11 mouse cellular contexts compared by ENCODE assay signal in the genomic region with DNA sequence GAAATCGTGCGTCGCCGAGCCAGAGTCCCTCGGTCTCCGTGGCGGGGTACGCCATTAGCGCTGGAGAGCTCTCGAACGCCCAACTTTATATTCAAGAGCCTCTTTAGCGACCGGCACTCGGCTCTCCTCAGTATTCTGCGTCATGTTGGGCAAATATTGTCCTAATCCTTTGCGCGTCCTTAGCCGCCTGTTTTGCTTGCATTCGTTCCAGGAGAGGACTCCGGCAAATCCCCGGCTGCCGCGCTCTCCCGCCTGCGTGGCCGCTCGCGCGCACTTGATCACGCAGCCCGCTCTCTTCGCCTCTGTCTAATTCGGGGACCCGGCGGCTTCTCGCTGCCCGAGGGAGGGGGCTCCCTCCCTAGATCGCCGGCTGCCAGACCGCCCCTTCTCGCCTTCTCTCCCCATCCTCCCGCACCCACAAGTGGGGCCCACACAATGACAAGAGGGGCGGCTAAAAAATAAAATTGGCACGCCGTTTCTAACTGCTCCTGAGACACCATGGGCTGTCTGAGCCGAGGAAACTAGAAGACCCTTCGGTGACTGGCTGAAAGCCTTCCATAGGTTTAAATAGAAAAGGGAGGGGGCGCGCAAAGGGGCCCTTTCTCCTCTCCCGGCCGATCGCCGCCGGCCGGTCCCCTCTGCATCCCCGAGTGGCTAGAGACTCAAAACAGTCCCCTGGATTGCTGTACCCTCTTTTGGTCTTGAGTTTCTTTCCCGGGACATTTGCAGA. TPM values are rescaled to one million over a fixed set of nuclear protein-coding genes. Genes with fewer than 3 reads are reported as not detected.
DNase-seq lines count a peak whose midpoint lies in the region; ATAC-seq and TF ChIP-seq lines count a peak whose summit lies in the region.
"Had no signal": no experiment of that assay in that cellular context is flagged by ENCODE, and none has a peak within 500 bp of the region (broad histone marks: within the 10 kb centered on the region; RNA-seq: fewer than 3 reads in every experiment).

No protein-coding gene starts in this region.

- H3K27ac ChIP-seq in embryonic facial prominence, embryonic 15.5 days (replicated peaks) = 0 out of 2 replicates have a peak overlapping the region, but pooled peaks have one; percentile 69
- no peak overlapping the region for H3K27ac ChIP-seq in limb, embryonic 12.5 days
- H3K27ac ChIP-seq in midbrain, embryonic 12.5 days (replicated peaks) = peak overlapping the region; percentile 91

- H3K36me3 ChIP-seq in E14TG2a.4 (ENCODE audit: insufficient read depth, low read length) = no peaks in the 10 kb centered on the region
- H3K36me3 ChIP-seq in embryonic facial prominence, embryonic 15.5 days = no peaks in the 10 kb centered on the region
- H3K36me3 ChIP-seq in limb, embryonic 12.5 days = no peaks in the 10 kb centered on the region
- H3K36me3 ChIP-seq in midbrain, embryonic 12.5 days = 0 out of 2 replicates have a peak, but pooled peaks cover 6% of the 10 kb centered on the region

- TF ChIP-seq CTCF in E14TG2a.4 (conservative IDR thresholded peaks at IDR 0.05; ENCODE audit: low read length) = no peak

- peak overlapping the region; percentile 67 for H3K4me3 ChIP-seq in E14TG2a.4 (replicated peaks; ENCODE audit: low read length)
- peak overlapping the region; percentile 46 for H3K4me3 ChIP-seq in embryonic facial prominence, embryonic 15.5 days (replicated peaks)
- peak overlapping the region; percentile 17 for H3K4me3 ChIP-seq in limb, embryonic 12.5 days (replicated peaks)
- H3K4me3 ChIP-seq in midbrain, embryonic 12.5 days = peak overlapping the region; percentile 54

- H3K9ac ChIP-seq in embryonic facial prominence, embryonic 15.5 days = no peak overlapping the region
- H3K9ac ChIP-seq in limb, embryonic 12.5 days (replicated peaks) = 0 out of 2 replicates have a peak overlapping the region, but pooled peaks have one; percentile 23
- peak overlapping the region; percentile 84 for H3K9ac ChIP-seq in midbrain, embryonic 12.5 days (replicated peaks)

- H3K4me1 ChIP-seq in E14TG2a.4 (replicated peaks; ENCODE audit: low read depth, low read length) = peaks cover 84% of the 10 kb centered on the region
- peaks cover 41% of the 10 kb centered on the region for H3K4me1 ChIP-seq in embryonic facial prominence, embryonic 15.5 days
- H3K4me1 ChIP-seq in limb, embryonic 12.5 days (replicated peaks) = peaks cover 23% of the 10 kb centered on the region
- peaks cover 64% of the 10 kb centered on the region for H3K4me1 ChIP-seq in midbrain, embryonic 12.5 days

- peaks cover 98% of the 10 kb centered on the region for H3K27me3 ChIP-seq in E14TG2a.4 (ENCODE audit: insufficient read depth, low read length)
- peaks cover 99% of the 10 kb centered on the region for H3K27me3 ChIP-seq in embryonic facial prominence, embryonic 15.5 days
- H3K27me3 ChIP-seq in limb, embryonic 12.5 days = peaks cover 100% of the 10 kb centered on the region
- H3K27me3 ChIP-seq in midbrain, embryonic 12.5 days = peaks cover 96% of the 10 kb centered on the region

- H3K9me3 ChIP-seq in E14TG2a.4 (ENCODE audit: low read length) = no peaks in the 10 kb centered on the region
- H3K9me3 ChIP-seq in embryonic facial prominence, embryonic 15.5 days (replicated peaks) = no peaks in the 10 kb centered on the region
- no peaks in the 10 kb centered on the region for H3K9me3 ChIP-seq in limb, embryonic 12.5 days
- H3K9me3 ChIP-seq in midbrain, embryonic 12.5 days = no peaks in the 10 kb centered on the region

- peak overlapping the region; percentile 47 for H3K4me2 ChIP-seq in embryonic facial prominence, embryonic 15.5 days (replicated peaks)
- H3K4me2 ChIP-seq in limb, embryonic 12.5 days = peak overlapping the region; percentile 25; the same call in 1 of the 2 replicates
- peak overlapping the region; percentile 61 for H3K4me2 ChIP-seq in midbrain, embryonic 12.5 days (replicated peaks)

- under 1% methylated on average over 57 of the region's 57 CpGs for WGBS in embryonic facial prominence, embryonic 15.5 days
- under 1% methylated on average over 57 of the region's 57 CpGs for WGBS in limb, embryonic 12.5 days
- WGBS in midbrain, embryonic 12.5 days = under 1% methylated on average over 57 of the region's 57 CpGs

- no peak for DNase-seq in adrenal gland, adult (ENCODE audit: inconsistent age in 2 of 2, low spot score in 1 of 2)
- no peak for DNase-seq in layer of hippocampus, adult 11-12 months (ENCODE audit: low spot score)
- DNase-seq in MN1 (ENCODE audit: low spot score) = no peak
- no peak for DNase-seq in layer of hippocampus, postnatal 36 days

- no peak for ATAC-seq in embryonic facial prominence, embryonic 15.5 days (ENCODE audit: insufficient number of reproducible peaks, low FRiP score, low TSS enrichment, low read depth)
- ATAC-seq in limb, embryonic 12.5 days (ENCODE audit: insufficient number of reproducible peaks, insufficient read depth, low FRiP score, low TSS enrichment, low read depth) = no peak
- ATAC-seq in midbrain, embryonic 12.5 days (ENCODE audit: low FRiP score, low read depth) = no peak

RNA-seq across cellular contexts. Expression of a gene that starts 1.7 kb away (rescaled TPM):
- polyA plus RNA-seq in embryonic facial prominence, embryonic 15.5 days (2015; fragmentation: Nextera tagmentation; extraction: Ambion mirVana) = 1.7 and 2.6 TPM in 2 replicates
- polyA plus RNA-seq in limb, embryonic 12.5 days (2016; fragmentation: Nextera tagmentation; extraction: Ambion mirVana) = 0.40 and 0.45 TPM in 2 replicates
- 4.4 and 5.7 TPM in 2 replicates for polyA plus RNA-seq in midbrain, embryonic 12.5 days (2016; fragmentation: Nextera tagmentation; extraction: Ambion mirVana)
- total RNA-seq in layer of hippocampus, postnatal 36 days (2021) = under 1 TPM in 1 of 2 experiments, not detected in 1; 0.05 TPM
- total RNA-seq: CH12.LX; megakaryocyte, adult 5-6 weeks had no signal
- polyA plus RNA-seq: cortical plate, adult 2 months had no signal

Comparison
In these comparisons a context has a peak if more than half of its experiments do, and no peak if none do; other contexts are left out.
1. H3K4me3 ChIP-seq: peak in every context shown above with its lines; median percentile 67 in E14TG2a.4; 54 in midbrain, embryonic 12.5 days; 46 in embryonic facial prominence, embryonic 15.5 days; 17 in limb, embryonic 12.5 days.